Mouse (Mus musculus) C2C12 (cell line): ENCODE data around the gene Tlcd1.

Experiments
- CEBPB ChIP-seq: IDR thresholded peaks from one replicate; pipeline ENCODE4 v1.6.1; 2011; ENCODE audit warnings: low read depth, mild to moderate bottlenecking, control low read depth, moderate library complexity
- CTCF ChIP-seq: IDR thresholded peaks from one replicate; pipeline ENCODE4 v1.5.1; 2011; ENCODE audit not compliant: control insufficient read depth, insufficient read depth, insufficient read length
- USF1 ChIP-seq: IDR thresholded peaks from one replicate; pipeline ENCODE4 v1.6.1; 2011; ENCODE audit warnings: low read depth, mild to moderate bottlenecking, control low read depth, moderate library complexity

GRCm38 (mm10) chr11:78175771-78176401 lies 625 bp upstream of the Tlcd1 start:
- TF ChIP-seq CTCF (no peak), USF1 (no peak), CEBPB (no peak)
